Mouse (Mus musculus): ENCODE results near the gene Veph1. TPM values are rescaled to one million over a fixed set of nuclear protein-coding genes. Genes with fewer than 3 reads are reported as not detected.

Gene Veph1
- total and polyA plus RNA-seq, 3 experiments: 0.16 TPM; not detected in 2

GRCm38 (mm10) chr3:66166606-66167290 lies 129.9 kb downstream of the Veph1 start:
- TF ChIP-seq GATA1 (IDR thresholded peaks at IDR 0.05; ENCODE audit: borderline replicate concordance, low read length): no peak
- TF ChIP-seq POLR2AphosphoS5 (IDR thresholded peaks at IDR 0.05; ENCODE audit: insufficient replicate concordance, low read depth, low read length): no peak
- TF ChIP-seq CTCF (IDR thresholded peaks at IDR 0.05; ENCODE audit: low read depth, low read length): no peak
- TF ChIP-seq GATA2 (IDR thresholded peaks at IDR 0.05; ENCODE audit: borderline replicate concordance, low read depth, low read length): no peak
- TF ChIP-seq TAL1 (conservative IDR thresholded peaks at IDR 0.05; ENCODE audit: low read depth, low read length): no peak
- ATAC-seq (ENCODE audit: extremely low read depth, insufficient number of reproducible peaks, low FRiP score, poor library complexity, severe bottlenecking) (no peak), DNase-seq (ENCODE audit: low spot score) (no peak)
- Histone ChIP-seq H3K4me1 (ENCODE audit: insufficient read depth, low read depth, low read length) (no peaks in the 10 kb centered on the region), H3K27me3 (ENCODE audit: insufficient read depth, low read length) (no peaks in the 10 kb centered on the region), H3K36me3 (replicated peaks) (no peaks in the 10 kb centered on the region), H3K4me3 (ENCODE audit: low read depth, low read length) (no peak overlapping the region), H3K9me3 (replicated peaks) (no peaks in the 10 kb centered on the region)

GRCm38 (mm10) chr3:66165026-66165425 lies 131.6 kb downstream of the Veph1 start:
- TF ChIP-seq GATA2 (IDR thresholded peaks at IDR 0.05; ENCODE audit: borderline replicate concordance, low read depth, low read length) (no peak), CTCF (IDR thresholded peaks at IDR 0.05; ENCODE audit: low read depth, low read length) (no peak), POLR2AphosphoS5 (IDR thresholded peaks at IDR 0.05; ENCODE audit: insufficient replicate concordance, low read depth, low read length) (no peak), GATA1 (IDR thresholded peaks at IDR 0.05; ENCODE audit: borderline replicate concordance, low read length) (no peak), TAL1 (conservative IDR thresholded peaks at IDR 0.05; ENCODE audit: low read depth, low read length) (no peak)
- no peaks in the 10 kb centered on the region for H3K9me3 ChIP-seq (replicated peaks)
- ATAC-seq (ENCODE audit: extremely low read depth, insufficient number of reproducible peaks, low FRiP score, poor library complexity, severe bottlenecking): no peak
- no peaks in the 10 kb centered on the region for H3K36me3 ChIP-seq (replicated peaks)
- no peaks in the 10 kb centered on the region for H3K4me1 ChIP-seq (ENCODE audit: insufficient read depth, low read depth, low read length)
- no peaks in the 10 kb centered on the region for H3K27me3 ChIP-seq (ENCODE audit: insufficient read depth, low read length)
- H3K4me3 ChIP-seq (ENCODE audit: low read depth, low read length): no peak overlapping the region
- no peak for DNase-seq (ENCODE audit: low spot score)

- ATAC-seq (ENCODE audit: extremely low read depth, insufficient number of reproducible peaks, low FRiP score, poor library complexity, severe bottlenecking) (no peak), DNase-seq (ENCODE audit: low spot score) (no peak)
- Histone ChIP-seq H3K27me3 (ENCODE audit: insufficient read depth, low read length) (no peaks in the 10 kb centered on the region), H3K9me3 (replicated peaks) (no peaks in the 10 kb centered on the region), H3K4me3 (ENCODE audit: low read depth, low read length) (no peak overlapping the region), H3K36me3 (replicated peaks) (no peaks in the 10 kb centered on the region), H3K4me1 (ENCODE audit: insufficient read depth, low read depth, low read length) (no peaks in the 10 kb centered on the region)
- TF ChIP-seq GATA2 (IDR thresholded peaks at IDR 0.05; ENCODE audit: borderline replicate concordance, low read depth, low read length): no peak
- no peak for TF ChIP-seq GATA1 (IDR thresholded peaks at IDR 0.05; ENCODE audit: borderline replicate concordance, low read length)
- TF ChIP-seq CTCF (IDR thresholded peaks at IDR 0.05; ENCODE audit: low read depth, low read length): no peak
- no peak for TF ChIP-seq TAL1 (conservative IDR thresholded peaks at IDR 0.05; ENCODE audit: low read depth, low read length)
- no peak for TF ChIP-seq POLR2AphosphoS5 (IDR thresholded peaks at IDR 0.05; ENCODE audit: insufficient replicate concordance, low read depth, low read length)
Observed at GRCm38 (mm10) chr3:66164585-66164984, 132.1 kb downstream of the Veph1 start.

GRCm38 (mm10) chr3:66162612-66163011 lies 134.0 kb downstream of the Veph1 start:
- no peaks in the 10 kb centered on the region for H3K4me1 ChIP-seq (ENCODE audit: insufficient read depth, low read depth, low read length)
- no peak for DNase-seq (ENCODE audit: low spot score)
- H3K27me3 ChIP-seq (ENCODE audit: insufficient read depth, low read length): no peaks in the 10 kb centered on the region
- no peak for ATAC-seq (ENCODE audit: extremely low read depth, insufficient number of reproducible peaks, low FRiP score, poor library complexity, severe bottlenecking)
- no peaks in the 10 kb centered on the region for H3K9me3 ChIP-seq (replicated peaks)
- H3K4me3 ChIP-seq (ENCODE audit: low read depth, low read length): no peak overlapping the region
- TF ChIP-seq POLR2AphosphoS5 (IDR thresholded peaks at IDR 0.05; ENCODE audit: insufficient replicate concordance, low read depth, low read length) (no peak), GATA1 (IDR thresholded peaks at IDR 0.05; ENCODE audit: borderline replicate concordance, low read length) (no peak), GATA2 (IDR thresholded peaks at IDR 0.05; ENCODE audit: borderline replicate concordance, low read depth, low read length) (no peak), CTCF (IDR thresholded peaks at IDR 0.05; ENCODE audit: low read depth, low read length) (no peak), TAL1 (conservative IDR thresholded peaks at IDR 0.05; ENCODE audit: low read depth, low read length) (no peak)
- H3K36me3 ChIP-seq (replicated peaks): no peaks in the 10 kb centered on the region

GRCm38 (mm10) chr3:66157947-66158346 lies 138.7 kb downstream of the Veph1 start:
- ATAC-seq (ENCODE audit: extremely low read depth, insufficient number of reproducible peaks, low FRiP score, poor library complexity, severe bottlenecking): no peak

GRCm38 (mm10) chr3:66137601-66138000 lies 159.0 kb downstream of the Veph1 start:
- H3K4me3 ChIP-seq (ENCODE audit: low read depth, low read length): no peak overlapping the region
- DNase-seq (ENCODE audit: low spot score) (no peak), ATAC-seq (ENCODE audit: extremely low read depth, insufficient number of reproducible peaks, low FRiP score, poor library complexity, severe bottlenecking) (no peak)
- no peak for TF ChIP-seq GATA2 (IDR thresholded peaks at IDR 0.05; ENCODE audit: borderline replicate concordance, low read depth, low read length)
- peaks cover 2% of the 10 kb centered on the region; the same call in 1 of the 2 replicates for H3K27me3 ChIP-seq (ENCODE audit: insufficient read depth, low read length)
- no peaks in the 10 kb centered on the region for H3K4me1 ChIP-seq (ENCODE audit: insufficient read depth, low read depth, low read length)
- H3K36me3 ChIP-seq (replicated peaks): no peaks in the 10 kb centered on the region
- no peaks in the 10 kb centered on the region for H3K9me3 ChIP-seq (replicated peaks)

More at GRCm38 (mm10) chr3:66157947-66158346, 138.7 kb downstream of the Veph1 start:
- H3K27me3 ChIP-seq (ENCODE audit: insufficient read depth, low read length): no peaks in the 10 kb centered on the region
- no peak overlapping the region for H3K4me3 ChIP-seq (ENCODE audit: low read depth, low read length)
- TF ChIP-seq POLR2AphosphoS5 (IDR thresholded peaks at IDR 0.05; ENCODE audit: insufficient replicate concordance, low read depth, low read length) (no peak), GATA1 (IDR thresholded peaks at IDR 0.05; ENCODE audit: borderline replicate concordance, low read length) (no peak), TAL1 (conservative IDR thresholded peaks at IDR 0.05; ENCODE audit: low read depth, low read length) (no peak), CTCF (IDR thresholded peaks at IDR 0.05; ENCODE audit: low read depth, low read length) (no peak), GATA2 (IDR thresholded peaks at IDR 0.05; ENCODE audit: borderline replicate concordance, low read depth, low read length) (no peak)
- DNase-seq (ENCODE audit: low spot score): no peak
- H3K36me3 ChIP-seq (replicated peaks): no peaks in the 10 kb centered on the region
- H3K9me3 ChIP-seq (replicated peaks): no peaks in the 10 kb centered on the region
- H3K4me1 ChIP-seq (ENCODE audit: insufficient read depth, low read depth, low read length): no peaks in the 10 kb centered on the region
